Mouse (Mus musculus) v-Abl transformed pro-B cells (cell line): ENCODE results near the gene Tnfrsf14.

ENCODE experiments used
- in situ Hi-C, 2 experiments: fragments of 400-800 bp; cut with MboI; formaldehyde crosslinking; loops; one replicate each; pipeline ENCODE4 v1.15.1; 2025; ENCODE audit not compliant: unreplicated experiment in 2 of 2

The Tnfrsf14 gene

GRCm38 (mm10) chr4:154928395-154929087, at the start of gene Tnfrsf14:
Gene Tnfrsf14, minus strand, starts transcription at chr4:154928563.
- in situ Hi-C loops, result loop anchor here in 1 of 2 experiments (25.0 kb wide), 1 partner anchor 659 kb away; no protein-coding TSS in a partner anchor

- in situ Hi-C loops, result loop anchor here (25.0 kb wide), 2 partner anchors 263 to 588 kb away; partner anchors contain the start of genes Faap20 (in 1 of the 2) and Nadk (in 1 of the 2)
Measured at GRCm38 (mm10) chr4:154974163-154974611, 45.8 kb upstream of the Tnfrsf14 start.

GRCm38 (mm10) chr4:154972546-154972945, 44.2 kb upstream of the Tnfrsf14 start:
- in situ Hi-C loops, result loop anchor here (25.0 kb wide), 2 partner anchors 265 to 590 kb away; partner anchors contain the start of genes Faap20 (in 1 of the 2) and Nadk (in 1 of the 2)

- in situ Hi-C loops, result loop anchor here (5.0 to 25.0 kb wide), 5 partner anchors 90 to 595 kb away; partner anchors contain the start of genes Faap20 (in 2 of the 2), Nadk (in 1 of the 2) and Pex10 (in 1 of the 2)
Measured at GRCm38 (mm10) chr4:154967173-154967572, 38.8 kb upstream of the Tnfrsf14 start.

- in situ Hi-C loops, result loop anchor here (5.0 to 25.0 kb wide), 5 partner anchors 89 to 596 kb away; partner anchors contain the start of genes Faap20 (in 2 of the 2), Nadk (in 1 of the 2) and Pex10 (in 1 of the 2)
Measured at GRCm38 (mm10) chr4:154965856-154966255, 37.5 kb upstream of the Tnfrsf14 start.

- in situ Hi-C loops, result loop anchor here (5.0 to 25.0 kb wide), 5 partner anchors 87 to 598 kb away; partner anchors contain the start of genes Faap20 (in 2 of the 2), Nadk (in 1 of the 2) and Pex10 (in 1 of the 2)
Measured at GRCm38 (mm10) chr4:154964581-154965235, 36.3 kb upstream of the Tnfrsf14 start.

GRCm38 (mm10) chr4:154963901-154964580, 35.7 kb upstream of the Tnfrsf14 start, which contains the start of gene Pank4:
Gene Pank4, plus strand, starts transcription at chr4:154964123.
- in situ Hi-C loops, result loop anchor here (10.0 to 25.0 kb wide), 3 partner anchors 273 to 598 kb away; partner anchors contain the start of genes Faap20 (in 2 of the 2) and Nadk (in 1 of the 2)

- in situ Hi-C loops, result loop anchor here (10.0 to 25.0 kb wide), 3 partner anchors 274 to 599 kb away; partner anchors contain the start of genes Faap20 (in 2 of the 2) and Nadk (in 1 of the 2)
Measured at GRCm38 (mm10) chr4:154963190-154963836, 35.0 kb upstream of the Tnfrsf14 start.

GRCm38 (mm10) chr4:154962683-154963082, 34.3 kb upstream of the Tnfrsf14 start:
- in situ Hi-C loops, result loop anchor here (10.0 to 25.0 kb wide), 3 partner anchors 275 to 600 kb away; partner anchors contain the start of genes Faap20 (in 2 of the 2) and Nadk (in 1 of the 2)

GRCm38 (mm10) chr4:154961911-154962310, 33.5 kb upstream of the Tnfrsf14 start:
- in situ Hi-C loops, result loop anchor here (10.0 to 25.0 kb wide), 3 partner anchors 275 to 600 kb away; partner anchors contain the start of genes Faap20 (in 2 of the 2) and Nadk (in 1 of the 2)

GRCm38 (mm10) chr4:154961226-154961738, 32.9 kb upstream of the Tnfrsf14 start:
- in situ Hi-C loops, result loop anchor here (10.0 to 25.0 kb wide), 3 partner anchors 276 to 601 kb away; partner anchors contain the start of genes Faap20 (in 2 of the 2) and Nadk (in 1 of the 2)

GRCm38 (mm10) chr4:154960690-154961225, 32.4 kb upstream of the Tnfrsf14 start, which contains the start of gene Hes5:
Gene Hes5, plus strand, starts transcription at chr4:154960923.
- in situ Hi-C loops, result loop anchor here (10.0 to 25.0 kb wide), 3 partner anchors 277 to 602 kb away; partner anchors contain the start of genes Faap20 (in 2 of the 2) and Nadk (in 1 of the 2)

- in situ Hi-C loops, result loop anchor here (10.0 to 25.0 kb wide), 3 partner anchors 277 to 602 kb away; partner anchors contain the start of genes Faap20 (in 2 of the 2) and Nadk (in 1 of the 2)
Measured at GRCm38 (mm10) chr4:154960021-154960689, 31.8 kb upstream of the Tnfrsf14 start.

- in situ Hi-C loops, result loop anchor here (25.0 kb wide), 2 partner anchors 279 to 604 kb away; partner anchors contain the start of genes Faap20 (in 1 of the 2) and Nadk (in 1 of the 2)
Measured at GRCm38 (mm10) chr4:154958621-154959020, 30.3 kb upstream of the Tnfrsf14 start.

- in situ Hi-C loops, result loop anchor here (25.0 kb wide), 2 partner anchors 279 to 604 kb away; partner anchors contain the start of genes Faap20 (in 1 of the 2) and Nadk (in 1 of the 2)
Measured at GRCm38 (mm10) chr4:154958171-154958570, 29.8 kb upstream of the Tnfrsf14 start.

- in situ Hi-C loops, result loop anchor here (25.0 kb wide), 2 partner anchors 280 to 605 kb away; partner anchors contain the start of genes Faap20 (in 1 of the 2) and Nadk (in 1 of the 2)
Measured at GRCm38 (mm10) chr4:154957289-154957993, 29.1 kb upstream of the Tnfrsf14 start.

- in situ Hi-C loops, result loop anchor here (25.0 kb wide), 2 partner anchors 281 to 606 kb away; partner anchors contain the start of genes Faap20 (in 1 of the 2) and Nadk (in 1 of the 2)
Measured at GRCm38 (mm10) chr4:154956604-154957003, 28.2 kb upstream of the Tnfrsf14 start.
